Mouse (Mus musculus) hindbrain, embryonic 15.5 days (tissue): ENCODE data around the gene Zfp69. TPM values are rescaled to one million over a fixed set of nuclear protein-coding genes. Genes with fewer than 3 reads are reported as not detected.
A peak's percentile ranks its signal among the peaks of the same experiment; 100 is the strongest.

Source experiments
- ATAC-seq: fragments of 200-750 bp; cut with Nextera tagmentation; 2 replicates; pipeline ENCODE4 v1.8.0; 2017; ENCODE audit warnings: low read depth, moderate number of reproducible peaks, moderate TSS enrichment; ENCODE audit not compliant: low FRiP score
- H3K27ac ChIP-seq: fragments of 300-500 bp; sonication (generic); replicated peaks from 2 replicates; pipeline ENCODE4 v1.5.1; 2015; ENCODE audit warnings: mild to moderate bottlenecking, inconsistent platforms
- H3K27me3 ChIP-seq: fragments of 300-500 bp; sonication (generic); 2 replicates; pipeline ENCODE4 v1.6.1; 2015; ENCODE audit warnings: control low read depth, inconsistent platforms
- H3K36me3 ChIP-seq: fragments of 300-500 bp; sonication (generic); 2 replicates; pipeline ENCODE4 v1.6.1; 2015; ENCODE audit warnings: control low read depth, inconsistent platforms
- H3K4me1 ChIP-seq: fragments of 300-500 bp; sonication (generic); replicated peaks from 2 replicates; pipeline ENCODE4 v1.6.1; 2015; ENCODE audit warnings: control low read depth, inconsistent platforms
- H3K4me2 ChIP-seq: fragments of 300-500 bp; sonication (generic); 2 replicates; pipeline ENCODE4 v1.6.1; 2015; ENCODE audit warnings: moderate library complexity, mild to moderate bottlenecking, inconsistent platforms
- H3K4me3 ChIP-seq: fragments of 300-500 bp; sonication (generic); 2 replicates; pipeline ENCODE4 v1.5.1; 2015; ENCODE audit warnings: mild to moderate bottlenecking, inconsistent platforms
- H3K9ac ChIP-seq: fragments of 300-500 bp; sonication (generic); 2 replicates; pipeline ENCODE4 v1.6.1; 2015; ENCODE audit warnings: inconsistent platforms
- H3K9me3 ChIP-seq: fragments of 300-500 bp; sonication (generic); 2 replicates; pipeline ENCODE4 v1.6.1; 2016; ENCODE audit warnings: control low read depth, inconsistent platforms
- WGBS: fragments of 180-500 bp; shearing (Covaris S2); methylation state at CpG from one replicate; pipeline ENCODE4 v1.1.7; 2015; 5-methylcytosine and 5-hydroxymethylcytosine counted together
- polyA plus RNA-seq: library from polyadenylated mRNA; unstranded; fragments of >200 nt; fragmentation: Nextera tagmentation; extraction: Ambion mirVana; gene quantifications from 2 replicates; pipeline ENCODE4 v1.2.1, GENCODE M21; 2015

Zfp69 gene
- 6.8 and 7.9 TPM in 2 replicates for polyA plus RNA-seq

GRCm38 (mm10) chr4:120951428-120951973, at the start of gene Zfp69:
Zfp69 (minus strand) TSS chr4:120951699.
- H3K27ac ChIP-seq, result peak within 1 kb of the TSS; percentile 80
- WGBS, result under 1% methylated on average over 45 of the region's 60 CpGs
- peaks cover 3% of the 10 kb centered on the region; the same call in 1 of the 2 replicates for H3K36me3 ChIP-seq

GRCm38 (mm10) chr4:121001042-121001441, 49.5 kb upstream of the Zfp69 start:
- Histone ChIP-seq H3K4me3 (no peak overlapping the region), H3K27ac (no peak overlapping the region), H3K9ac (no peak overlapping the region), H3K27me3 (no peaks in the 10 kb centered on the region), H3K36me3 (no peaks in the 10 kb centered on the region; the same call in 1 of the 2 replicates), H3K4me2 (no peak overlapping the region), H3K9me3 (no peaks in the 10 kb centered on the region), H3K4me1 (peaks cover 38% of the 10 kb centered on the region)
- WGBS, result 90% methylated on average over 2 of the region's 2 CpGs
- ATAC-seq, result no peak

More at GRCm38 (mm10) chr4:120951428-120951973, at the start of gene Zfp69:
- Histone ChIP-seq H3K27me3 (no peaks in the 10 kb centered on the region), H3K4me2 (peak within 1 kb of the TSS; percentile 65), H3K9ac (peak within 1 kb of the TSS; percentile 64), H3K4me3 (peak within 1 kb of the TSS; percentile 68), H3K9me3 (no peaks in the 10 kb centered on the region), H3K4me1 (peaks cover 11% of the 10 kb centered on the region)
- ATAC-seq, result peak; percentile 97

GRCm38 (mm10) chr4:120995911-120996310, 44.4 kb upstream of the Zfp69 start:
- H3K27me3 ChIP-seq, result no peaks in the 10 kb centered on the region
- ATAC-seq, result no peak
- H3K4me3 ChIP-seq, result no peak overlapping the region
- peaks cover 4% of the 10 kb centered on the region; the same call in 1 of the 2 replicates for H3K4me1 ChIP-seq
- H3K9me3 ChIP-seq, result no peaks in the 10 kb centered on the region
- H3K36me3 ChIP-seq, result no peaks in the 10 kb centered on the region; the same call in 1 of the 2 replicates
- H3K4me2 ChIP-seq, result no peak overlapping the region
- no peak overlapping the region for H3K27ac ChIP-seq
- 90% methylated on average over 1 of the region's 1 CpGs for WGBS
- H3K9ac ChIP-seq, result no peak overlapping the region

GRCm38 (mm10) chr4:120993025-120993424, 41.5 kb upstream of the Zfp69 start:
- Histone ChIP-seq H3K4me2 (no peak overlapping the region), H3K36me3 (no peaks in the 10 kb centered on the region), H3K4me1 (no peaks in the 10 kb centered on the region; the same call in 1 of the 2 replicates), H3K9me3 (no peaks in the 10 kb centered on the region), H3K27ac (no peak overlapping the region), H3K27me3 (no peaks in the 10 kb centered on the region), H3K4me3 (no peak overlapping the region), H3K9ac (no peak overlapping the region)
- no peak for ATAC-seq
- WGBS, result 95% methylated on average over 1 of the region's 1 CpGs

GRCm38 (mm10) chr4:120992284-120992683, 40.8 kb upstream of the Zfp69 start:
- ATAC-seq, result no peak
- Histone ChIP-seq H3K9me3 (no peaks in the 10 kb centered on the region), H3K27me3 (no peaks in the 10 kb centered on the region), H3K36me3 (no peaks in the 10 kb centered on the region), H3K4me1 (no peaks in the 10 kb centered on the region; the same call in 1 of the 2 replicates), H3K27ac (no peak overlapping the region), H3K4me2 (no peak overlapping the region), H3K9ac (no peak overlapping the region), H3K4me3 (no peak overlapping the region)
- WGBS, result 74% methylated on average over 2 of the region's 2 CpGs

- no peak overlapping the region for H3K9ac ChIP-seq
- peaks cover 4% of the 10 kb centered on the region; the same call in 1 of the 2 replicates for H3K4me1 ChIP-seq
- peaks cover 9% of the 10 kb centered on the region for H3K36me3 ChIP-seq
- WGBS, result 87% methylated on average over 4 of the region's 4 CpGs
- no peak overlapping the region for H3K4me2 ChIP-seq
- no peak for ATAC-seq
- H3K9me3 ChIP-seq, result no peaks in the 10 kb centered on the region
- H3K4me3 ChIP-seq, result no peak overlapping the region
- no peaks in the 10 kb centered on the region for H3K27me3 ChIP-seq
- no peak overlapping the region for H3K27ac ChIP-seq
Observed at GRCm38 (mm10) chr4:120987319-120987718, 35.8 kb upstream of the Zfp69 start.

- 22% methylated on average over 6 of the region's 6 CpGs for WGBS
- peaks cover 12% of the 10 kb centered on the region for H3K36me3 ChIP-seq
- H3K4me3 ChIP-seq, result no peak overlapping the region
- no peak overlapping the region for H3K9ac ChIP-seq
- no peaks in the 10 kb centered on the region for H3K27me3 ChIP-seq
- H3K4me1 ChIP-seq, result 0 out of 2 replicates have a peak, but pooled peaks cover 4% of the 10 kb centered on the region
- H3K9me3 ChIP-seq, result no peaks in the 10 kb centered on the region
- H3K4me2 ChIP-seq, result no peak overlapping the region
- peak; percentile 65; the same call in 1 of the 2 replicates for ATAC-seq
- H3K27ac ChIP-seq, result 0 out of 2 replicates have a peak overlapping the region, but pooled peaks have one; percentile 5
Observed at GRCm38 (mm10) chr4:120986446-120986845, 34.9 kb upstream of the Zfp69 start.

GRCm38 (mm10) chr4:120978221-120978620, 26.7 kb upstream of the Zfp69 start:
- H3K9ac ChIP-seq, result no peak overlapping the region
- peaks cover 39% of the 10 kb centered on the region for H3K36me3 ChIP-seq
- no peaks in the 10 kb centered on the region for H3K9me3 ChIP-seq
- H3K27me3 ChIP-seq, result no peaks in the 10 kb centered on the region
- no peaks in the 10 kb centered on the region for H3K4me1 ChIP-seq
- no peak overlapping the region for H3K4me2 ChIP-seq
- WGBS, result 90% methylated on average over 3 of the region's 3 CpGs
- H3K27ac ChIP-seq, result no peak overlapping the region
- no peak overlapping the region for H3K4me3 ChIP-seq
- ATAC-seq, result no peak

- Histone ChIP-seq H3K27ac (no peak overlapping the region), H3K4me2 (no peak overlapping the region), H3K36me3 (peaks cover 50% of the 10 kb centered on the region), H3K27me3 (no peaks in the 10 kb centered on the region), H3K9me3 (no peaks in the 10 kb centered on the region), H3K4me3 (no peak overlapping the region), H3K9ac (no peak overlapping the region), H3K4me1 (no peaks in the 10 kb centered on the region)
- 92% methylated on average over 4 of the region's 4 CpGs for WGBS
- no peak for ATAC-seq
Observed at GRCm38 (mm10) chr4:120975428-120975734, 23.9 kb upstream of the Zfp69 start.

- Histone ChIP-seq H3K27ac (no peak overlapping the region), H3K9me3 (no peaks in the 10 kb centered on the region), H3K4me1 (no peaks in the 10 kb centered on the region), H3K4me3 (no peak overlapping the region), H3K27me3 (no peaks in the 10 kb centered on the region), H3K9ac (no peak overlapping the region), H3K4me2 (no peak overlapping the region), H3K36me3 (peaks cover 49% of the 10 kb centered on the region)
- no peak for ATAC-seq
- WGBS, result 84% methylated on average over 11 of the region's 11 CpGs
Observed at GRCm38 (mm10) chr4:120974711-120975427, 23.4 kb upstream of the Zfp69 start.

- no peak overlapping the region for H3K9ac ChIP-seq
- H3K9me3 ChIP-seq, result no peaks in the 10 kb centered on the region
- no peak overlapping the region for H3K4me3 ChIP-seq
- H3K27ac ChIP-seq, result no peak overlapping the region
- WGBS, result 92% methylated on average over 8 of the region's 8 CpGs
- no peaks in the 10 kb centered on the region for H3K27me3 ChIP-seq
- ATAC-seq, result no peak
- no peaks in the 10 kb centered on the region for H3K4me1 ChIP-seq
- H3K4me2 ChIP-seq, result no peak overlapping the region
- peaks cover 61% of the 10 kb centered on the region for H3K36me3 ChIP-seq
Observed at GRCm38 (mm10) chr4:120971842-120972241, 20.3 kb upstream of the Zfp69 start.

GRCm38 (mm10) chr4:120969382-120970146, 18.1 kb upstream of the Zfp69 start:
- Histone ChIP-seq H3K9me3 (no peaks in the 10 kb centered on the region), H3K4me1 (no peaks in the 10 kb centered on the region), H3K4me2 (no peak overlapping the region), H3K36me3 (peaks cover 57% of the 10 kb centered on the region), H3K4me3 (no peak overlapping the region), H3K27ac (no peak overlapping the region), H3K9ac (no peak overlapping the region), H3K27me3 (no peaks in the 10 kb centered on the region)
- ATAC-seq, result 0 out of 2 replicates have a peak, but pooled peaks have one; percentile 45
- 92% methylated on average over 5 of the region's 5 CpGs for WGBS
